Mouse (Mus musculus): ENCODE data around the gene Hmcn1.

Hmcn1 gene

GRCm38 (mm10) chr1:150991745-150992554 is 1.3 kb downstream of the Hmcn1 start:
- no peak for DNase-seq

GRCm38 (mm10) chr1:150984888-150985287 is 8.3 kb downstream of the Hmcn1 start:
- no peak for DNase-seq

- DNase-seq, result peak in 1 of 2 experiments; percentile 39
Observed at GRCm38 (mm10) chr1:150984092-150984503, 9.1 kb downstream of the Hmcn1 start.

- no peak for DNase-seq
Observed at GRCm38 (mm10) chr1:150978651-150979050, 14.6 kb downstream of the Hmcn1 start.

- DNase-seq, result peak in 1 of 2 experiments; percentile 12
Observed at GRCm38 (mm10) chr1:150976263-150976662, 17.0 kb downstream of the Hmcn1 start.

GRCm38 (mm10) chr1:150959486-150960074 is 33.7 kb downstream of the Hmcn1 start:
- no peak for DNase-seq

GRCm38 (mm10) chr1:150951004-150951403 is 42.2 kb downstream of the Hmcn1 start:
- DNase-seq, result no peak

- no peak for DNase-seq
Observed at GRCm38 (mm10) chr1:150950046-150950445, 43.2 kb downstream of the Hmcn1 start.

GRCm38 (mm10) chr1:150948911-150949310 is 44.3 kb downstream of the Hmcn1 start:
- no peak for DNase-seq

- no peak for DNase-seq
Observed at GRCm38 (mm10) chr1:150943601-150944000, 49.6 kb downstream of the Hmcn1 start.

GRCm38 (mm10) chr1:150942143-150942542 is 51.1 kb downstream of the Hmcn1 start:
- DNase-seq, result no peak

- DNase-seq, result no peak
Observed at GRCm38 (mm10) chr1:150936821-150937220, 56.4 kb downstream of the Hmcn1 start.

GRCm38 (mm10) chr1:150933616-150934015 is 59.6 kb downstream of the Hmcn1 start:
- peak; percentile 59 to 80 for DNase-seq

GRCm38 (mm10) chr1:150920860-150921259 is 72.4 kb downstream of the Hmcn1 start:
- no peak for DNase-seq

GRCm38 (mm10) chr1:150920276-150920675 is 73.0 kb downstream of the Hmcn1 start:
- DNase-seq, result peak in 1 of 2 experiments; percentile 58

- DNase-seq, result no peak
Observed at GRCm38 (mm10) chr1:150914936-150915335, 78.3 kb downstream of the Hmcn1 start.

GRCm38 (mm10) chr1:150913586-150914136 is 79.6 kb downstream of the Hmcn1 start:
- no peak for DNase-seq

GRCm38 (mm10) chr1:150909642-150910041 is 83.6 kb downstream of the Hmcn1 start:
- no peak for DNase-seq

- no peak for DNase-seq
Observed at GRCm38 (mm10) chr1:150893677-150894188, 99.5 kb downstream of the Hmcn1 start.

GRCm38 (mm10) chr1:150890017-150890416 is 103.2 kb downstream of the Hmcn1 start:
- DNase-seq, result peak in 1 of 2 experiments; percentile 43

- no peak for DNase-seq
Observed at GRCm38 (mm10) chr1:150886267-150886666, 107.0 kb downstream of the Hmcn1 start.

GRCm38 (mm10) chr1:150878421-150878820 is 114.8 kb downstream of the Hmcn1 start:
- peak in 1 of 2 experiments; percentile 53 for DNase-seq

GRCm38 (mm10) chr1:150877920-150878319 is 115.3 kb downstream of the Hmcn1 start:
- no peak for DNase-seq

GRCm38 (mm10) chr1:150874025-150874424 is 119.2 kb downstream of the Hmcn1 start:
- DNase-seq, result no peak

Data from lung, postnatal 4 days (tissue).